Mouse (Mus musculus): ENCODE results near the gene Slc25a13. TPM values are rescaled to one million over a fixed set of nuclear protein-coding genes. Genes with fewer than 3 reads are reported as not detected.

The Slc25a13 gene
- polyA plus RNA-seq, 1 experiment: 0.75 TPM

DNA sequence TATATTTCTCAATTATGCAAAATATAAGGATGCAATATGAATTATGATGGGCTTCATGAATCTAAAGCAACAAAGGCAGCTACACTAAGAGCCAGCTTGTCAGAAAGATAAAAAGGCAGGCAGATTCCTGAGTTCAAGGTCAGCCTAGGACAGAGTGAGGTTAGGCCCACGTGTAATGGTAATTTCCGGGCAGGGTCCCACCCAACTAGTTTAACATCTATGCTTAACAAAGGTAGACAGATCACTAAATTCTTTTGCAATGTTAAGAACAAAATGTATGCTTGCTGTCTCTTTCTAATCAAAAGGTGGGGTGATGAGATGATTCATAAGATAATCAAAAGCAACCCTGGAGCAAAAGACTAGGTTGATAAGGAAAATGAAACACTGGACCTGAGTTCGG is 76.6 kb downstream of the Slc25a13 start:
- no peak for DNase-seq (ENCODE audit: low read depth in 1 of 2, low spot score in 2 of 2)
- H3K4me3 ChIP-seq (ENCODE audit: extremely low read depth, insufficient read depth, insufficient read length): no peak overlapping the region
- H3K4me1 ChIP-seq (ENCODE audit: control insufficient read depth, insufficient read depth, insufficient read length): no peaks in the 10 kb centered on the region
- no peaks in the 10 kb centered on the region for H3K27me3 ChIP-seq (ENCODE audit: control insufficient read depth, insufficient read depth, low read length)
- WGBS: 95% methylated on average over 3 of the region's 3 CpGs
- no peaks in the 10 kb centered on the region for H3K36me3 ChIP-seq (ENCODE audit: control insufficient read depth, insufficient read depth, low read length)
- TF ChIP-seq POLR2A (IDR thresholded peaks at IDR 0.05; ENCODE audit: low read depth, low read length) (no peak), CTCF (IDR thresholded peaks at IDR 0.05; ENCODE audit: extremely low read depth, insufficient read depth, insufficient read length, insufficient replicate concordance) (no peak)
- H3K27ac ChIP-seq (ENCODE audit: insufficient read depth, low read length): no peak overlapping the region

DNA sequence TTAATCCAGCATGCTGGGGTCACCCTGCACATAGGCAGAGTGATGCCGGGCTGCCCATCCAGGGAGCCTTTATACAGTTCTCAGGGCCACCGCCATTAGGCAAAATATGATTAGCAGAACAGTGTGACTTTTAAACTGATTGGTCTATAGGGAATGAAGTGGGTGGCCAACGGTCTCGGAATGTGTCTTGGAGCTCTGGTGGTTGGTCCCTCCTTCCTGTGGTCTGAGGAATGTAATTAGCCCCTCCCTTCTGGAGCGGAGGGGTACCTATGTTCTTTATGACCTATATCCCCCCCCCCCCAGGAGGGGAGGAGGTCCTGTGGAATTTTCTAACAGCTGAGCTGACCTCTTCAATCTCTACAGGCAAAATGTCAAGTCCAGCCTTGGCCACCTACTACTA is 77.9 kb downstream of the Slc25a13 start:
- TF ChIP-seq CTCF (IDR thresholded peaks at IDR 0.05; ENCODE audit: extremely low read depth, insufficient read depth, insufficient read length, insufficient replicate concordance): no peak
- no peak for TF ChIP-seq POLR2A (IDR thresholded peaks at IDR 0.05; ENCODE audit: low read depth, low read length)
- Histone ChIP-seq H3K4me3 (ENCODE audit: extremely low read depth, insufficient read depth, insufficient read length) (no peak overlapping the region), H3K27me3 (ENCODE audit: control insufficient read depth, insufficient read depth, low read length) (no peaks in the 10 kb centered on the region), H3K36me3 (ENCODE audit: control insufficient read depth, insufficient read depth, low read length) (no peaks in the 10 kb centered on the region), H3K4me1 (ENCODE audit: control insufficient read depth, insufficient read depth, insufficient read length) (no peaks in the 10 kb centered on the region), H3K27ac (ENCODE audit: insufficient read depth, low read length) (no peak overlapping the region)
- no peak for DNase-seq (ENCODE audit: low read depth in 1 of 2, low spot score in 2 of 2)
- 93% methylated on average over 5 of the region's 5 CpGs for WGBS

DNA sequence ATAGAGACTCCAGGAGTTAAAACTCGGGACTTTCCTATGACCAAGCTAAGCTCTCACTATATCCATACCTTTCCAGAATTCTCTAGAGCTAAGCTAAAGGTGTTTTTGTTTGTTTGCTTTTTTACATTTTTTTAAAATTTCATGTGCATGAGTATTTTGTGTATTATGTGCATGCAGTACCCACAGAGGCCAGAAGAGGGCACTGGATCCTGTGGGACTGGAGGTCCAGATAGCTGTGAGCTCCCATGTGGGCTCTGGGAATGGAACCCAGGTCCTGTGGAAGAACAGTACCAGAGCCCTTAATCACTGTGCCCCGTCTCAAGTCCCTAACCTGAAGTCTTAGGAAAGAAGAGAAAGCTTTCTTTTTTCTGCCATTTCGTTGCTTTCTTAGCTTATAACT is 80.2 kb downstream of the Slc25a13 start:
- Histone ChIP-seq H3K4me3 (ENCODE audit: extremely low read depth, insufficient read depth, insufficient read length) (no peak overlapping the region), H3K27ac (ENCODE audit: insufficient read depth, low read length) (no peak overlapping the region), H3K4me1 (ENCODE audit: control insufficient read depth, insufficient read depth, insufficient read length) (no peaks in the 10 kb centered on the region), H3K27me3 (ENCODE audit: control insufficient read depth, insufficient read depth, low read length) (no peaks in the 10 kb centered on the region), H3K36me3 (ENCODE audit: control insufficient read depth, insufficient read depth, low read length) (no peaks in the 10 kb centered on the region)
- no peak for DNase-seq (ENCODE audit: low read depth in 1 of 2, low spot score in 2 of 2)
- TF ChIP-seq CTCF (IDR thresholded peaks at IDR 0.05; ENCODE audit: extremely low read depth, insufficient read depth, insufficient read length, insufficient replicate concordance): no peak
- TF ChIP-seq POLR2A (IDR thresholded peaks at IDR 0.05; ENCODE audit: low read depth, low read length): no peak
- WGBS: 93% methylated on average over 3 of the region's 3 CpGs

DNA sequence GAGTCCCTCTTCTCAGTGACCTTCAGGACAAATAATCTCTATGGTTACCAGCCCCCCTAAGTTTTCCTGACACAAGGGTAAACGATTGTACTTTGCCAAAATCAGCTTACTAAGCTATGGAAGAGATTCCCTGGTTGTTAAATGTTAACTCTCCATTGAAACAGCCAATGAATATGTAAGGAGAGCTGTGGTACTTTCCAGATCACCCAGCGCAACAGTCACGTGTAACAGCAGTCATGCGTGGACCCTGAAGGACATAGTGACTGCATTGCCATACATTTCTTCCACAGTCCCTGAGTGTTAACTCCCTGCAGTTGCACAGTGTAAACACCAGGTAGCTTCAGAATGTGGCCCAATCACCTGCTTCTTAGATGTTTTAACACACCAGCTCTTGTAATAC is 82.0 kb downstream of the Slc25a13 start:
- Histone ChIP-seq H3K4me1 (ENCODE audit: control insufficient read depth, insufficient read depth, insufficient read length) (no peaks in the 10 kb centered on the region), H3K27ac (ENCODE audit: insufficient read depth, low read length) (no peak overlapping the region), H3K36me3 (ENCODE audit: control insufficient read depth, insufficient read depth, low read length) (no peaks in the 10 kb centered on the region), H3K4me3 (ENCODE audit: extremely low read depth, insufficient read depth, insufficient read length) (no peak overlapping the region), H3K27me3 (ENCODE audit: control insufficient read depth, insufficient read depth, low read length) (no peaks in the 10 kb centered on the region)
- DNase-seq (ENCODE audit: low read depth in 1 of 2, low spot score in 2 of 2): no peak
- TF ChIP-seq CTCF (IDR thresholded peaks at IDR 0.05; ENCODE audit: extremely low read depth, insufficient read depth, insufficient read length, insufficient replicate concordance) (no peak), POLR2A (IDR thresholded peaks at IDR 0.05; ENCODE audit: low read depth, low read length) (no peak)
- 95% methylated on average over 4 of the region's 4 CpGs for WGBS

DNA sequence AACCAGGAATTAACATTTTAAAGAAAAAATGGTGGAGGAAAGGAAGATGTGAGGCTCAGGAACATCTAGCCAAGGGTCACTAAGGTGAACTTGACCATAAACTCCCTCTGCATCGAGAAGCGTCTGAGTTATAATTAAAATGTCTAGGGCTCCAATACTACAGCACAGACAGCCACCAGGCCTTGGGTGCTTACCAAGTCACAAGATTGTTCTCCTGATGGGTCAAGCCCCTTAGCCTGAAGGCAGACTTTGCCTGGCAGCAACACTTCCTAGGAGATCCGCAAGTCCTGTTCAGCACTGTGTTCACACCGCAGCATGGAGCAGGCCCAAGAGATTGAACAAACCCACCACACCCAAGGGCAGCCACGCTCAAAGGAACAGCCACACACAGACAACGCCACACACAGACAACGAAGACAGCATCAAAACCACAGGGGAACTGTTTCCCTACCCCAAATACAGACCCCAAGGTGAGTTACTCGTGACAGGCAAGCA is 83.4 kb downstream of the Slc25a13 start:
- no peak overlapping the region for H3K4me3 ChIP-seq (ENCODE audit: extremely low read depth, insufficient read depth, insufficient read length)
- no peak for TF ChIP-seq CTCF (IDR thresholded peaks at IDR 0.05; ENCODE audit: extremely low read depth, insufficient read depth, insufficient read length, insufficient replicate concordance)
- H3K27ac ChIP-seq (ENCODE audit: insufficient read depth, low read length): no peak overlapping the region
- no peaks in the 10 kb centered on the region for H3K27me3 ChIP-seq (ENCODE audit: control insufficient read depth, insufficient read depth, low read length)
- H3K36me3 ChIP-seq (ENCODE audit: control insufficient read depth, insufficient read depth, low read length): no peaks in the 10 kb centered on the region
- 87% methylated on average over 8 of the region's 8 CpGs for WGBS
- no peak for DNase-seq (ENCODE audit: low read depth in 1 of 2, low spot score in 2 of 2)
- H3K4me1 ChIP-seq (ENCODE audit: control insufficient read depth, insufficient read depth, insufficient read length): no peaks in the 10 kb centered on the region

DNA sequence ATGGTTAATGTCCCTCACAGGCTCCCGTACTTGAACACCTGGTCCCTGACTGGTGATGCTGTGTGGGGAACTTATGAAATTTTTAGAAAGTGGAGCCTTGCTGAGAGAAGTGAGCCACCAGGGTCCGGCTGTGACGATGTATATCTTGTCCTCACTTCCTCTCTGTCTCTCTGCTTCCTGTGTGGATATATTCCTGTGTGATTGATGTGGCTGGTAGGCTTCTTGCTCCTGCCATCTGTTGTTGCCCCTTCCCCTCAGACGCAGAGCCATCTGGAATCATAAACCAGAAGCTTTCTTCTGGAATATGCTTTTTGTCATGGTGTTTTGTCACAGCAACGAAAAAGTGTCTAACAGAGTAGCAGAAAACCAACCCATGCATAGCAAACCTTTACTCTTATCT is 84.9 kb downstream of the Slc25a13 start:
- H3K27ac ChIP-seq (ENCODE audit: insufficient read depth, low read length): no peak overlapping the region
- no peaks in the 10 kb centered on the region for H3K36me3 ChIP-seq (ENCODE audit: control insufficient read depth, insufficient read depth, low read length)
- no peaks in the 10 kb centered on the region for H3K4me1 ChIP-seq (ENCODE audit: control insufficient read depth, insufficient read depth, insufficient read length)
- 16% methylated on average over 5 of the region's 5 CpGs for WGBS
- no peaks in the 10 kb centered on the region for H3K27me3 ChIP-seq (ENCODE audit: control insufficient read depth, insufficient read depth, low read length)
- no peak for DNase-seq (ENCODE audit: low read depth in 1 of 2, low spot score in 2 of 2)
- TF ChIP-seq POLR2A (IDR thresholded peaks at IDR 0.05; ENCODE audit: low read depth, low read length) (no peak), CTCF (IDR thresholded peaks at IDR 0.05; ENCODE audit: extremely low read depth, insufficient read depth, insufficient read length, insufficient replicate concordance) (no peak)
- no peak overlapping the region for H3K4me3 ChIP-seq (ENCODE audit: extremely low read depth, insufficient read depth, insufficient read length)

DNA sequence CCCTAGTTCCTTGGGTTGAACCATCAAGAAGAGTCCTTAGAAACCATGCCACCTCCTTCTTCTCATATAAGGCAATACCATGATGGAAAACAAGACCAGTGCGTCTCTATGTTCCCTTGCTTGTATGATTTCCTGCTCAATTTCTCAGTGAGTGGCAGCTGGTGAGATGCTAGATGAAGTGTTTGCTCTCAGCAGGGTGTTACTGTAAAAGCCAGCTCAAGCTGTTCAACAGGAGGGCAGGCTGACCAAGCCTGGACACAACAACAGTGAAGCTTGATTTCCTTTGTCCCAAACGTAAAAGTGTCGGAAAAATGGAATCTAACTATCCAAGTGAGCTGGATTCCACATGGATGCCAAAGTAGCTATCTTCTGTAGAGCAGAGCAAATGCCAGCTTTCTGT is 91.4 kb downstream of the Slc25a13 start:
- TF ChIP-seq CTCF (IDR thresholded peaks at IDR 0.05; ENCODE audit: extremely low read depth, insufficient read depth, insufficient read length, insufficient replicate concordance) (no peak), POLR2A (IDR thresholded peaks at IDR 0.05; ENCODE audit: low read depth, low read length) (no peak)
- Histone ChIP-seq H3K27me3 (ENCODE audit: control insufficient read depth, insufficient read depth, low read length) (no peaks in the 10 kb centered on the region), H3K4me3 (ENCODE audit: extremely low read depth, insufficient read depth, insufficient read length) (no peak overlapping the region), H3K36me3 (ENCODE audit: control insufficient read depth, insufficient read depth, low read length) (no peaks in the 10 kb centered on the region), H3K4me1 (ENCODE audit: control insufficient read depth, insufficient read depth, insufficient read length) (no peaks in the 10 kb centered on the region), H3K27ac (ENCODE audit: insufficient read depth, low read length) (no peak overlapping the region)
- 89% methylated on average over 3 of the region's 3 CpGs for WGBS
- DNase-seq (ENCODE audit: low read depth in 1 of 2, low spot score in 2 of 2): no peak
